Mouse (Mus musculus): Measurements from ENCODE around the gene G430095P16Rik. TPM values are rescaled to one million over a fixed set of nuclear protein-coding genes. Genes with fewer than 3 reads are reported as not detected.

The G430095P16Rik gene
- polyA plus RNA-seq, 1 experiment from 2014 or later, result 4.8 TPM

DNA sequence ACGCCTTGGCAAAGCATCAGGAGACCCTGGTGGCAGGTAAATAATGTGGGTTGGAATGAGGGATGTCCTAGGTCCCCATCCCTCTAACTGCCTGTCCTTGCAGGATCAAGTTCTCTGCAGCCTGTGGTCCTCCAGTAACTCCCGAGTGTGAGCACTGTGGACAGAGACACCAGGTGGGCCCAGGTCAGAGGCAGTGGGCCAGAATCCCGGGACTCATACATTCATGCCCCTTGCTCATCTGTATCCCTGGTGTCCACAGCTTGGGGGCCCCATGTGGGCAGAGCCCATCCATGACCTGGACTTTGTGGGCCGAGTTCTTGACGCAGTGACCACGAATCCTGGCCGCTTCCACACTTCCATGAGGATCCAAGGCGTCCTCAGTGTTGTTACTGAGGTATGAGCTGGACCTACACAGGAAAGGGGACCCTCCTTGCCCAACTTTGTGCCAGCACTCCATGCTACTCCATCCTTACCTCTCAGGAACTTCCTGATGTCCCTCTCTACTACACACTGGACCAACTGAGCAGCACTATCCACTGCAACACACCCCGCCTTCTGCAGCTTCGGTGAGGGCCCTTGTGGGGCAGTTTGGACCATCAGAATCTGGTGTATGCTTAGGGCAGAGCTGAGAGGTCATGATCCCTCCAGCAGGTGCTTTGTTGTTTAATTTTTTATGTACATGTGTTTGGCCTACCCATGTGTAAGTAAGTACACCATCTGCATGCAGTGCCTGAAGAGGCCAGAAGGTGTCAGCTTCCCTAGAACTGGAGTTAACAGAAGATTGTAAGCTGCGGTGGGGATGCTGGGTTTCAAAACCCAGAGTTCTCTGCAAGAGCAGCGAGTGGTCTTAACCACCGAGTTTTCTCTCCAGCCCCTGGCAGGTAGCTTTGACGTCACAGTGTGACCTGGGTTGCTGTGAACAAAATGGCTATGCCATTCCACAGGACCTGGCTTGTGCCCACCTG is 25.4 kb upstream of the G430095P16Rik start:
- WGBS (ENCODE audit: insufficient replicate concordance), result 78% methylated on average over 14 of the region's 14 CpGs
- no peak overlapping the region for H3K9ac ChIP-seq (replicated peaks)
- ATAC-seq, result no peak
- H3K4me2 ChIP-seq (ENCODE audit: low read depth, low read length), result no peak overlapping the region
- H3K27ac ChIP-seq (ENCODE audit: low read depth), result no peak overlapping the region
- no peaks in the 10 kb centered on the region for H3K27me3 ChIP-seq (ENCODE audit: insufficient read depth, low read length)
- TF ChIP-seq EP300 (IDR thresholded peaks at IDR 0.05; ENCODE audit: low read depth) (no peak), CTCF (IDR thresholded peaks at IDR 0.05; ENCODE audit: low read depth) (peak; percentile 80)
- H3K4me3 ChIP-seq (ENCODE audit: low read depth, low read length), result no peak overlapping the region
- H3K4me1 ChIP-seq (ENCODE audit: insufficient read depth), result peaks cover 29% of the 10 kb centered on the region
- H3K9me3 ChIP-seq (ENCODE audit: low read length), result no peaks in the 10 kb centered on the region
- H3K36me3 ChIP-seq (replicated peaks; ENCODE audit: insufficient read depth, low read length), result peaks cover 47% of the 10 kb centered on the region
- peak; percentile 73 for DNase-seq

DNA sequence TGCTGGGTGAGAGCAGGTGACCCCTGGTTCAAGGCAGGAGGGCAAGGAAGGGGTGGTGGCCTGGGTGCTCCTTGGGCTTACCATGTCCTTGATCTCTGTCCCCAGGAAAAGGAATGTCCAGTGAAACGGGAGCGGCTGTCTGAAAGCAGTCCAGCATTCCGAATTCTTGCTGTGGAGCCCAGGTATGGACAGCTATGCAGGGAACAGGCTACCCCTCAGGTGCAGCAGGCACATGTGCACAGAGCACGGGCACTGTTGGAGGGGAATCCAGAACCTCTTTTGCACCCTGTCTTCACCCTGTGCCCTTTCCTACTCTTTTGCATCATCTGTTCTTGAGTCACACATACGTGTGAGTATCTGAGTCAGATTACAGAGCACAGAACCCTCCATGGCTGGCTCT is 24.5 kb upstream of the G430095P16Rik start:
- no peak overlapping the region for H3K9ac ChIP-seq (replicated peaks)
- H3K27ac ChIP-seq (ENCODE audit: low read depth), result no peak overlapping the region
- WGBS (ENCODE audit: insufficient replicate concordance), result 81% methylated on average over 5 of the region's 5 CpGs
- H3K36me3 ChIP-seq (replicated peaks; ENCODE audit: insufficient read depth, low read length), result peaks cover 51% of the 10 kb centered on the region
- no peak overlapping the region for H3K4me3 ChIP-seq (ENCODE audit: low read depth, low read length)
- no peak overlapping the region for H3K4me2 ChIP-seq (ENCODE audit: low read depth, low read length)
- TF ChIP-seq CTCF (IDR thresholded peaks at IDR 0.05; ENCODE audit: low read depth), result no peak
- TF ChIP-seq EP300 (IDR thresholded peaks at IDR 0.05; ENCODE audit: low read depth), result no peak
- H3K9me3 ChIP-seq (ENCODE audit: low read length), result no peaks in the 10 kb centered on the region
- no peaks in the 10 kb centered on the region for H3K27me3 ChIP-seq (ENCODE audit: insufficient read depth, low read length)
- ATAC-seq, result no peak
- no peak for DNase-seq
- H3K4me1 ChIP-seq (ENCODE audit: insufficient read depth), result peaks cover 31% of the 10 kb centered on the region

DNA sequence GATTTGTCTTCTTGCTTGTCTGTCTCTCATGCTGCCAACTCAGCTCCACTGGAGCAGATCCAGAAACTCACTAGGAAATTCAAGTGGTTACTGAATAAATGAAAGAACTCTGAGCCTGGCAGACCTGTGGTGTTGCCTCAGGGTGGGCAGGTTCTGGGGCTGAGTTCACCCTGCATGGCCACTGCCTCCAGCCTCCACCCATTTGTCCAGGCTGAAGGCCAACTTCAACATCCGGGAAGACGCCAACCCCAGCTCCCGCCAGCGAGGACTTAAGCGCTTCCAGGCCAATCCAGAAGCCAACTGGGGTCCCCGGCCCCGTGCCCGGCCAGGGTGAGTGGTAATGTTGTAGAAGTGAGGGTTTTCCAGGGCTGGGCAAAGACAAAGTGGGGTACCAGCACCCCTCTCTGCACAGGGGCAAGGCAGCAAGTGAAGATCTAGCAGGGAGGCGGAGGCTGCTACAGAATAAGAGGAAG is 23.8 kb upstream of the G430095P16Rik start:
- 74% methylated on average over 9 of the region's 9 CpGs for WGBS (ENCODE audit: insufficient replicate concordance)
- Histone ChIP-seq H3K9ac (replicated peaks) (no peak overlapping the region; the same call in 1 of the 2 replicates), H3K4me2 (ENCODE audit: low read depth, low read length) (peak overlapping the region; percentile 37; the same call in 1 of the 2 replicates), H3K27me3 (ENCODE audit: insufficient read depth, low read length) (no peaks in the 10 kb centered on the region), H3K27ac (ENCODE audit: low read depth) (peak overlapping the region; percentile 95), H3K9me3 (ENCODE audit: low read length) (no peaks in the 10 kb centered on the region), H3K36me3 (replicated peaks; ENCODE audit: insufficient read depth, low read length) (peaks cover 52% of the 10 kb centered on the region), H3K4me3 (ENCODE audit: low read depth, low read length) (no peak overlapping the region), H3K4me1 (ENCODE audit: insufficient read depth) (peaks cover 37% of the 10 kb centered on the region)
- TF ChIP-seq EP300 (IDR thresholded peaks at IDR 0.05; ENCODE audit: low read depth), result no peak
- no peak for TF ChIP-seq CTCF (IDR thresholded peaks at IDR 0.05; ENCODE audit: low read depth)
- DNase-seq, result peak; percentile 60
- ATAC-seq, result peak; percentile 2; the same call in 1 of the 2 replicates

DNA sequence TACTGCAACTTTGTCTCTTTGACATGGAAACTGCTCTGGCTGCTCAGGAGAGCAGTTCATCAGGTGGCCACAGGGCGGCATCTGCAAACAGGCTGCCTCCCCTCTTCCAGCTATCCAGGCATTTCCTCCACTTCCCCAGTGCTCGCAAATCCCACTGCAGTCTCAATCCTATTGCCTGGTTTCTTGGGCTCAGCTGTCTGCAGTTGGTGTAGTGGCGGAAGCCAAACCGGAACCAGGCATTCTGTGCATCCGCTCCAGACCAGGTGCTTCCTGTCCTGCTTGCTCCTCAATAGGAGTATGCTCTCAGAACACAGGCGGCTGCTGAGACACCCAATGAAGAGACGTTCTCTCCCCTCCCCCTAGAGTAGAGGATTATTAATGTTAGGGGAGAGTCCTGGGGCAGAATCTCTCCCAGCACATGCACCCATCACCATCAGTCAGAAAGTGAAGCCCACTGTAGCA is 22.9 kb upstream of the G430095P16Rik start:
- H3K9ac ChIP-seq (replicated peaks), result peak overlapping the region; percentile 35; the same call in 1 of the 2 replicates
- ATAC-seq, result no peak
- 27% methylated on average over 7 of the region's 7 CpGs for WGBS (ENCODE audit: insufficient replicate concordance)

DNA sequence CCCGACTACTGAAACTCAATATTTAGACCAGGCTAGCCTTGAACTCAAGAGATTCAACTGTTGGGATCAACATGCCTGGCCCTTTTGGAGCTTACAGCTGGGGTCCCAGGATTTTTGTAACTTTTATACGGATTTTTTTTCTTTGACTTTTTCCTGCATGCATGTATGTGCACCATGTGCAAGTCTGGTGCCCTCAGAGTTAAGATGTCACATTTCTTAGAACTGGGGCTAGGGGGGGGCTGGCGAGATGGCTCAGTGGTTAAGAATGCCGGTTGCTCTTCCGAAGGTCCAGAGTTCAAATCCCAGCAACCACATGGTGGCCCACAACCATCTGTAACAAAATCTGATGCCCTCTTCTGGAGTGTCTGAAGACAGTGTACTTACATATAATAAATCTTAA is 22.3 kb upstream of the G430095P16Rik start:
- peaks cover 53% of the 10 kb centered on the region for H3K4me1 ChIP-seq (ENCODE audit: insufficient read depth)
- H3K4me3 ChIP-seq (ENCODE audit: low read depth, low read length), result no peak overlapping the region
- no peaks in the 10 kb centered on the region for H3K27me3 ChIP-seq (ENCODE audit: insufficient read depth, low read length)
- ATAC-seq, result no peak
- DNase-seq, result no peak
- peaks cover 48% of the 10 kb centered on the region for H3K36me3 ChIP-seq (replicated peaks; ENCODE audit: insufficient read depth, low read length)
- H3K4me2 ChIP-seq (ENCODE audit: low read depth, low read length), result peak overlapping the region; percentile 37
- H3K9me3 ChIP-seq (ENCODE audit: low read length), result no peaks in the 10 kb centered on the region
- TF ChIP-seq CTCF (IDR thresholded peaks at IDR 0.05; ENCODE audit: low read depth) (no peak), EP300 (IDR thresholded peaks at IDR 0.05; ENCODE audit: low read depth) (no peak)
- peak overlapping the region; percentile 35; the same call in 1 of the 2 replicates for H3K9ac ChIP-seq (replicated peaks)
- 35% methylated on average over 5 of the region's 5 CpGs for WGBS (ENCODE audit: insufficient replicate concordance)
- peak overlapping the region; percentile 95 for H3K27ac ChIP-seq (ENCODE audit: low read depth)

More for the DNA sequence above, 22.9 kb upstream of the G430095P16Rik start:
- no peaks in the 10 kb centered on the region for H3K9me3 ChIP-seq (ENCODE audit: low read length)
- DNase-seq, result peak; percentile 77
- H3K36me3 ChIP-seq (replicated peaks; ENCODE audit: insufficient read depth, low read length), result peaks cover 52% of the 10 kb centered on the region
- H3K27me3 ChIP-seq (ENCODE audit: insufficient read depth, low read length), result no peaks in the 10 kb centered on the region
- TF ChIP-seq EP300 (IDR thresholded peaks at IDR 0.05; ENCODE audit: low read depth) (peak; percentile 58), CTCF (IDR thresholded peaks at IDR 0.05; ENCODE audit: low read depth) (peak; percentile 88)
- H3K4me1 ChIP-seq (ENCODE audit: insufficient read depth), result peaks cover 47% of the 10 kb centered on the region
- H3K27ac ChIP-seq (ENCODE audit: low read depth), result peak overlapping the region; percentile 95
- H3K4me2 ChIP-seq (ENCODE audit: low read depth, low read length), result peak overlapping the region; percentile 37
- no peak overlapping the region for H3K4me3 ChIP-seq (ENCODE audit: low read depth, low read length)

Measured in liver, postnatal 0 days (tissue).